Mouse (Mus musculus): ENCODE measurements at regions not wholly inside any gene's neighbourhood (a gene's known extent, or its start where the extent isn't known, plus 50 kb on each side); places are given as distances from the start of the nearest gene placed in this dataset.

- Histone ChIP-seq H3K27me3 (ENCODE audit: low read depth, poor library complexity, severe bottlenecking) (no peaks in the 10 kb centered on the region), H3K36me3 (no peaks in the 10 kb centered on the region), H3K4me1 (0 out of 2 replicates have a peak, but pooled peaks cover 3% of the 10 kb centered on the region), H3K27ac (replicated peaks) (no peak overlapping the region), H3K9me3 (replicated peaks) (no peaks in the 10 kb centered on the region), H3K4me3 (no peak overlapping the region)
- DNase-seq (ENCODE audit: low spot score) = no peak
- 91% methylated on average over 3 of the region's 3 CpGs for WGBS
These were observed 154.1 kb downstream of the Fgf9 start for GRCm38 (mm10) chr14:58224419-58224818.

DNA sequence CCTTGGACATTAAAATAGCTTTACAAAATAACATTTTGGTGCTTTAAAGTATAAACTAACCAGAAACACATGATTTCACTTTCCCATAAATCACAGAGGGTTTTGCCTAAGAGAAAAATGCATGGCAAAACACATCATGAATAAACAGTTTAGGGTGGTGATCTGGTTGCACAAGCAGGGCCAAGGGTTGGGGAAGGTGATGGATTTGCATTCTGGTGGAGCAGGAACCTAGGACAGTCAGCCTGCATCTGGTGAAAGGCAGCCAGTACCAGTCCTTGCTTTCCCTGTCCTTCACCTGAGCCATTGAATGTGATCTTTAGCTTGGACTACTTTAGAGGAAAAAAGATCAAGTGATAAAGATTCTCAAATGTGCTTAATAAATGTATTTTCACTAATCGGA is 138.1 kb downstream of the Fgf9 start:
- peaks cover 63% of the 10 kb centered on the region for H3K27me3 ChIP-seq (ENCODE audit: low read depth, poor library complexity, severe bottlenecking)
- H3K27ac ChIP-seq (replicated peaks) = no peak overlapping the region
- no peak for DNase-seq (ENCODE audit: low spot score)
- no peaks in the 10 kb centered on the region for H3K36me3 ChIP-seq
- no peak overlapping the region for H3K4me3 ChIP-seq
- no peaks in the 10 kb centered on the region for H3K9me3 ChIP-seq (replicated peaks)
- 94% methylated on average over 1 of the region's 1 CpGs for WGBS
- peaks cover 5% of the 10 kb centered on the region for H3K4me1 ChIP-seq

- WGBS = 49% methylated on average over 6 of the region's 6 CpGs
- H3K4me3 ChIP-seq = no peak overlapping the region
- no peaks in the 10 kb centered on the region for H3K9me3 ChIP-seq (replicated peaks)
- H3K4me1 ChIP-seq = peaks cover 21% of the 10 kb centered on the region
- H3K36me3 ChIP-seq = no peaks in the 10 kb centered on the region
- H3K27ac ChIP-seq (replicated peaks) = no peak overlapping the region
- DNase-seq (ENCODE audit: low spot score) = peak; percentile 57
- peaks cover 92% of the 10 kb centered on the region for H3K27me3 ChIP-seq (ENCODE audit: low read depth, poor library complexity, severe bottlenecking)
These were observed 132.4 kb downstream of the Fgf9 start for GRCm38 (mm10) chr14:58202607-58203295.

GRCm38 (mm10) chr14:58189948-58190347 is 119.6 kb downstream of the Fgf9 start:
- no peak for DNase-seq (ENCODE audit: low spot score)
- Histone ChIP-seq H3K9me3 (replicated peaks) (no peaks in the 10 kb centered on the region), H3K27ac (replicated peaks) (no peak overlapping the region), H3K4me3 (no peak overlapping the region), H3K36me3 (no peaks in the 10 kb centered on the region), H3K27me3 (ENCODE audit: low read depth, poor library complexity, severe bottlenecking) (no peaks in the 10 kb centered on the region; the same call in 1 of the 2 replicates), H3K4me1 (no peaks in the 10 kb centered on the region)
- 91% methylated on average over 15 of the region's 15 CpGs for WGBS

- H3K9me3 ChIP-seq (replicated peaks) = no peaks in the 10 kb centered on the region
- no peak for DNase-seq (ENCODE audit: low spot score)
- H3K36me3 ChIP-seq = no peaks in the 10 kb centered on the region
- no peaks in the 10 kb centered on the region for H3K4me1 ChIP-seq
- H3K27me3 ChIP-seq (ENCODE audit: low read depth, poor library complexity, severe bottlenecking) = no peaks in the 10 kb centered on the region
- no peak overlapping the region for H3K27ac ChIP-seq (replicated peaks)
- H3K4me3 ChIP-seq = no peak overlapping the region
- WGBS = 69% methylated on average over 5 of the region's 5 CpGs
These were observed 112.5 kb downstream of the Fgf9 start for GRCm38 (mm10) chr14:58182869-58183268.

DNA sequence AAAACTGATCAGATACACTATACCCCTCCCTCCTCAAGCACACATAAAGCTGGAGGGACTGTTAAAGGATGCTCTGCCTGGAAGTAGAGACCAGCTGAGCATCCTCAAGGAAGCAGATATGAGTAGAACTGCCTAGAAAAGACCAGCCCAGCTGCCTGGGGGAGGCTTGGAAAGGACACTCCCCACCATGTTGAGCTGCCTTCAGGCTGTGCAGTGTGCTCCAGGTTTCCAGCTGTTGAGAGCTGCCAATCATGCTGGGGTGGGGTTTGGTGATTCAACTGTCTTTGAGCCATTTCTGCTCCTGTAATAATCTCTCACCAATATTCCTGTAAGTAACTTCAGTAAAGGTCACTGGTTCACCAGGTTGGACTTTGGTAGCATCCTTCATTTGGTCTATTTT is 110.4 kb downstream of the Fgf9 start:
- no peaks in the 10 kb centered on the region for H3K27me3 ChIP-seq (ENCODE audit: low read depth, poor library complexity, severe bottlenecking)
- no peak for DNase-seq (ENCODE audit: low spot score)
- no peaks in the 10 kb centered on the region for H3K9me3 ChIP-seq (replicated peaks)
- H3K4me3 ChIP-seq = no peak overlapping the region
- H3K36me3 ChIP-seq = no peaks in the 10 kb centered on the region
- no peaks in the 10 kb centered on the region for H3K4me1 ChIP-seq
- H3K27ac ChIP-seq (replicated peaks) = no peak overlapping the region

DNA sequence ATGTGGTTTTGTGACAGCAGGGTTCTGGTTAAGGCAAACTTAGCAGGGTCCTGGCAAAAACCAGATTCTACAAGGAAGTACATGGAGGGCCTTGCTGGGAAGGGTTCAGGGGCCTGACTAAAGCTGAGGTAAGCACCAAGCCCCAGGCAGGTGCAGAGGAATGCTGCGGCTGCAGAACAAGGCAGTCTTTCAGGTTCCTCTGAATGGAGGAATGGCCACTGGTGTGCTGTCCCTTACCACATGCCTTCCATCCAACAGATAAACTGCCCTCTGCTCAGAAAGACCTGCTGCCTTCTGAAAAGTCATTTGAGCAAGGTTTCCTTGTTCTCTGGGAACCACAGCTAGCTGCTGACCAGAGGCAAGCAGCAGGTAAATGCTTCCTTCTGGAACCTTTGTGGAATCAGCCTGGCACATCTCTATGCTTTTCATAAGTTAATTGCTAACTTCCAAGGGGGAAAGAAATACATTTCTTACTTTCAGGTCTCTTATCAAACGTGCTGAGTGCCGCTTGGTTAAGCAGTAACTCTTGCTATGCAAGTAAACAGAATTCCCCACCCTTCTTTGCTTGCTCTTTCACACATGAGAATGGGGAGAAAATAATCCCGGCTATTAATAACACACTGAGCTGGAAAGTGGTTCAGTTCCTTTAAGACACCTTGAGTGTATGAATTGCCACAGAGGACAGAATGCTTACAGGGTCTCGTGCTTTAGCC is 105.5 kb downstream of the Fgf9 start:
- no peak overlapping the region for H3K27ac ChIP-seq (replicated peaks)
- no peaks in the 10 kb centered on the region for H3K9me3 ChIP-seq (replicated peaks)
- H3K4me3 ChIP-seq = no peak overlapping the region
- H3K36me3 ChIP-seq = no peaks in the 10 kb centered on the region
- WGBS = 83% methylated on average over 5 of the region's 5 CpGs
- no peak for DNase-seq (ENCODE audit: low spot score)
- no peaks in the 10 kb centered on the region for H3K27me3 ChIP-seq (ENCODE audit: low read depth, poor library complexity, severe bottlenecking)
- H3K4me1 ChIP-seq = no peaks in the 10 kb centered on the region

DNA sequence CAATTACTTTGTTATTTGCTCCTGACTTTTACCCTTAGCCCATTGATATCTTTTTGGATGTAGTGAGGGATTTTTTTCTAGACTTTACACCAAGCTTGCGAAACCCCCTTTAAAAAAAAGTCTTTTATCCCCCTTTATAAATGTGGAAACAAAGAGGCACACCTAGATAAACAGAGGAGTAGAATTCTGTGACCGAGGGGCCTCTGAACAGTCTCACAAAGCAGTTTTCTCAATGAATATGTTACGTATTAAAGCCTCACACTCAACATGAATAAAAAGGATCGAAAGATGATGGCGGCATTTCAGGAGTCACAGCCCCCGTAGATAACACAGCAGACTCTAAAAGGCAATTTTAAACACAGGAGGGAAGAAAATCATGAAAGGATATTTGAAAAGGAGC is 104.2 kb downstream of the Fgf9 start:
- Histone ChIP-seq H3K4me3 (no peak overlapping the region), H3K9me3 (replicated peaks) (no peaks in the 10 kb centered on the region), H3K36me3 (no peaks in the 10 kb centered on the region), H3K4me1 (no peaks in the 10 kb centered on the region), H3K27ac (replicated peaks) (no peak overlapping the region), H3K27me3 (ENCODE audit: low read depth, poor library complexity, severe bottlenecking) (no peaks in the 10 kb centered on the region)
- WGBS = 86% methylated on average over 6 of the region's 6 CpGs
- DNase-seq (ENCODE audit: low spot score) = no peak

- 94% methylated on average over 5 of the region's 5 CpGs for WGBS
- Histone ChIP-seq H3K27me3 (ENCODE audit: low read depth, poor library complexity, severe bottlenecking) (no peaks in the 10 kb centered on the region), H3K4me1 (no peaks in the 10 kb centered on the region), H3K4me3 (no peak overlapping the region), H3K36me3 (no peaks in the 10 kb centered on the region), H3K9me3 (replicated peaks) (no peaks in the 10 kb centered on the region), H3K27ac (replicated peaks) (no peak overlapping the region)
- no peak for DNase-seq (ENCODE audit: low spot score)
These were observed 98.6 kb downstream of the Fgf9 start for GRCm38 (mm10) chr14:58168920-58169319.
